In the genomic region with DNA sequence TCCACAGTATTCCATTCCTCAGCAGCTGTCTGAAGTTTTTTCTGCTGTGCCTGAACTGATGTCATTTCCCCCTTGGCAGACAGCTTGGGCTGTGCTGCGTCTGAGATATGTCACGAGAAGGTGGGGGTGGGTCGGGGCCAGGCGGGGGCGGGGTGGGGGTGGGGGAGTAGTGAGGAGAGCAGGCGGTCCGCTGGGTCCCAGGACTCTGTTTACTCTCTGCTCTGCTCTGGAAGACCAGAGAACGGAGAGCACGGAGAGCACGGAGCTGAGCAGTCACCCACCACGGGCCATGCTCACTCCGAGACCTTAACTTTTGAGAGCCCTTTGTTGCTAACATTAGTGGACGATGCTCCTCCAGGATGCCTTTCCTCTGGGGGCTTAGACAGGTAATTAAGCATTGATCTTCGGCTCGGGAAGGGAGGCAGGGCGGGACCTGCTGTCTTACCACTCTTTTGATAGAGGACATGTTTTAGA, we compare ENCODE assay signal across 9 mouse cellular contexts. TPM values are rescaled to one million over a fixed set of nuclear protein-coding genes. Genes with fewer than 3 reads are reported as not detected.
DNase-seq lines count a peak whose midpoint lies in the region; ATAC-seq and TF ChIP-seq lines count a peak whose summit lies in the region.
"Had no signal": no experiment of that assay in that cellular context is flagged by ENCODE, and none has a peak within 500 bp of the region (broad histone marks: within the 10 kb centered on the region; RNA-seq: fewer than 3 reads in every experiment).

No protein-coding gene starts in this region.

- 0 out of 2 replicates have a peak, but pooled peaks cover 3% of the 10 kb centered on the region for H3K9me3 ChIP-seq in hindbrain, embryonic 10.5 days
- H3K9me3 ChIP-seq in liver, embryonic 15.5 days (replicated peaks) = no peaks in the 10 kb centered on the region
- H3K9me3 ChIP-seq in neural tube, embryonic 14.5 days (ENCODE audit: control insufficient read depth, low read length) = no peaks in the 10 kb centered on the region

- peak; percentile 59 for TF ChIP-seq POLR2A in embryonic fibroblast, embryonic 13.5 days (IDR thresholded peaks at IDR 0.05; ENCODE audit: low read depth, low read length)

- peaks cover 29% of the 10 kb centered on the region for H3K36me3 ChIP-seq in hindbrain, embryonic 10.5 days
- peaks cover 30% of the 10 kb centered on the region; the same call in 1 of the 2 replicates for H3K36me3 ChIP-seq in liver, embryonic 15.5 days (replicated peaks)
- H3K36me3 ChIP-seq in neural tube, embryonic 14.5 days (ENCODE audit: control insufficient read depth, insufficient read depth, low read length) = no peaks in the 10 kb centered on the region

- intact Hi-C loops in left cerebral cortex, postnatal 4 days (cut with DNase I) = no loop called here

- H3K4me3 ChIP-seq in embryonic fibroblast, embryonic 13.5 days (ENCODE audit: insufficient read depth, low read length) = peak overlapping the region; percentile 53
- H3K4me3 ChIP-seq in hindbrain, embryonic 10.5 days = peak overlapping the region; percentile 49
- H3K4me3 ChIP-seq in liver, embryonic 15.5 days (replicated peaks) = peak overlapping the region; percentile 39
- H3K4me3 ChIP-seq in neural tube, embryonic 14.5 days (ENCODE audit: low read depth, low read length) = no peak overlapping the region

- DNase-seq in brain, adult 2 months (ENCODE audit: low read depth, low spot score) = peak; percentile 59
- DNase-seq in hindbrain, embryonic 10.5 days (ENCODE audit: low spot score) = peak; percentile 58
- no peak for DNase-seq in thymus, postnatal 4 days
- DNase-seq in cerebellum, adult 8-10 months = no peak
- DNase-seq in left cerebral cortex, postnatal 4 days = no peak

- no peak for TF ChIP-seq CTCF in embryonic fibroblast, embryonic 13.5 days (IDR thresholded peaks at IDR 0.05; ENCODE audit: borderline replicate concordance, insufficient read depth, low read length)

- H3K4me2 ChIP-seq in liver, embryonic 15.5 days = peak overlapping the region; percentile 47
- peak overlapping the region; percentile 33 for H3K4me2 ChIP-seq in neural tube, embryonic 14.5 days (ENCODE audit: low read depth, low read length)

- H3K9ac ChIP-seq in liver, embryonic 15.5 days = no peak overlapping the region; the same call in 1 of the 2 replicates
- H3K9ac ChIP-seq in neural tube, embryonic 14.5 days (replicated peaks; ENCODE audit: low read depth, low read length) = no peak overlapping the region

- no peaks in the 10 kb centered on the region for H3K27me3 ChIP-seq in hindbrain, embryonic 10.5 days (ENCODE audit: insufficient read depth, poor library complexity, severe bottlenecking)
- no peaks in the 10 kb centered on the region for H3K27me3 ChIP-seq in liver, embryonic 15.5 days
- no peaks in the 10 kb centered on the region for H3K27me3 ChIP-seq in neural tube, embryonic 14.5 days (ENCODE audit: control insufficient read depth, insufficient read depth, low read length)

- 3% methylated on average over 16 of the region's 16 CpGs for WGBS in hindbrain, embryonic 10.5 days
- WGBS in liver, embryonic 15.5 days (ENCODE audit: insufficient replicate concordance) = 25% methylated on average over 16 of the region's 16 CpGs
- 2% methylated on average over 16 of the region's 16 CpGs for WGBS in neural tube, embryonic 14.5 days

- peaks cover 13% of the 10 kb centered on the region; the same call in 1 of the 2 replicates for H3K4me1 ChIP-seq in embryonic fibroblast, embryonic 13.5 days (ENCODE audit: control insufficient read depth, insufficient read depth, low read length)
- H3K4me1 ChIP-seq in hindbrain, embryonic 10.5 days (replicated peaks) = peaks cover 88% of the 10 kb centered on the region
- H3K4me1 ChIP-seq in liver, embryonic 15.5 days (replicated peaks) = peaks cover 62% of the 10 kb centered on the region
- peaks cover 45% of the 10 kb centered on the region for H3K4me1 ChIP-seq in neural tube, embryonic 14.5 days (ENCODE audit: control insufficient read depth, insufficient read depth, low read length)

- ATAC-seq in liver, embryonic 15.5 days (ENCODE audit: insufficient read depth) = peak; percentile 59
- ATAC-seq in neural tube, embryonic 14.5 days (ENCODE audit: low read depth) = no peak

- H3K27ac ChIP-seq in embryonic fibroblast, embryonic 13.5 days (ENCODE audit: insufficient read depth, low read length) = peak overlapping the region; percentile 81
- H3K27ac ChIP-seq in hindbrain, embryonic 10.5 days = peak overlapping the region; percentile 89
- H3K27ac ChIP-seq in liver, embryonic 15.5 days (replicated peaks) = peak overlapping the region; percentile 55
- H3K27ac ChIP-seq in neural tube, embryonic 14.5 days (ENCODE audit: low read depth, low read length) = peak overlapping the region; percentile 48; the same call in 1 of the 2 replicates
- H3K27ac ChIP-seq: macrophage had no signal

RNA-seq across cellular contexts. Expression of a gene that starts 24.3 kb away (rescaled TPM):
- 50.6 and 52.9 TPM in 2 replicates for polyA plus RNA-seq in embryonic fibroblast, embryonic 13.5 days (2011; ENCODE audit: insufficient read length, low read depth, missing spikeins)
- polyA plus RNA-seq in hindbrain, embryonic 10.5 days (2016; fragmentation: Nextera tagmentation; extraction: Ambion mirVana) = 48.2 and 54.4 TPM in 2 replicates
- polyA plus RNA-seq in liver, embryonic 15.5 days (2015; fragmentation: Nextera tagmentation; extraction: Ambion mirVana) = 21.3 and 29.4 TPM in 2 replicates
- 28.2 and 35.2 TPM in 2 replicates for polyA plus RNA-seq in neural tube, embryonic 14.5 days (2014; fragmentation: Nextera tagmentation; extraction: Ambion mirVana)
- total RNA-seq in left cerebral cortex, postnatal 4 days (2021) = 10 to 100 TPM; 43.1 to 45.3 TPM

RNA-seq across cellular contexts. Expression of a gene that starts 49.7 kb away (rescaled TPM):
- polyA plus RNA-seq in embryonic fibroblast, embryonic 13.5 days (2011; ENCODE audit: insufficient read length, low read depth, missing spikeins) = not detected in 2 replicates
- not detected in 2 replicates for polyA plus RNA-seq in hindbrain, embryonic 10.5 days (2016; fragmentation: Nextera tagmentation; extraction: Ambion mirVana)
- 1.8 TPM in 2 replicates for polyA plus RNA-seq in liver, embryonic 15.5 days (2015; fragmentation: Nextera tagmentation; extraction: Ambion mirVana)
- 0.35 TPM in 1 of 2 replicates, not detected in the other for polyA plus RNA-seq in neural tube, embryonic 14.5 days (2014; fragmentation: Nextera tagmentation; extraction: Ambion mirVana)
- total RNA-seq in left cerebral cortex, postnatal 4 days (2021) = under 1 TPM in 1 of 2 experiments, not detected in 1; 0.24 TPM
- polyA plus RNA-seq: macrophage had no signal

RNA-seq across cellular contexts. Expression of a gene that starts 50.1 kb away (rescaled TPM):
- polyA plus RNA-seq in embryonic fibroblast, embryonic 13.5 days (2011; ENCODE audit: insufficient read length, low read depth, missing spikeins) = 7.6 and 8.6 TPM in 2 replicates
- 12.9 and 17.9 TPM in 2 replicates for polyA plus RNA-seq in hindbrain, embryonic 10.5 days (2016; fragmentation: Nextera tagmentation; extraction: Ambion mirVana)
- 28.6 and 33.4 TPM in 2 replicates for polyA plus RNA-seq in liver, embryonic 15.5 days (2015; fragmentation: Nextera tagmentation; extraction: Ambion mirVana)
- polyA plus RNA-seq in neural tube, embryonic 14.5 days (2014; fragmentation: Nextera tagmentation; extraction: Ambion mirVana) = 10.5 and 10.7 TPM in 2 replicates
- total RNA-seq in left cerebral cortex, postnatal 4 days (2021) = 10 to 100 TPM; 12.6 to 13.7 TPM

RNA-seq across cellular contexts. Expression of a gene that starts 50.2 kb away (rescaled TPM):
- 83.5 and 94.6 TPM in 2 replicates for polyA plus RNA-seq in embryonic fibroblast, embryonic 13.5 days (2011; ENCODE audit: insufficient read length, low read depth, missing spikeins)
- 203 and 209 TPM in 2 replicates for polyA plus RNA-seq in hindbrain, embryonic 10.5 days (2016; fragmentation: Nextera tagmentation; extraction: Ambion mirVana)
- 22.9 and 25.4 TPM in 2 replicates for polyA plus RNA-seq in liver, embryonic 15.5 days (2015; fragmentation: Nextera tagmentation; extraction: Ambion mirVana)
- 134 and 160 TPM in 2 replicates for polyA plus RNA-seq in neural tube, embryonic 14.5 days (2014; fragmentation: Nextera tagmentation; extraction: Ambion mirVana)
- total RNA-seq in left cerebral cortex, postnatal 4 days (2021) = 100 to 1,000 TPM; 102 to 107 TPM

Comparison
In these comparisons a context has a peak if more than half of its experiments do, and no peak if none do; other contexts are left out.
1. DNase-seq: peak in brain, adult 2 months (single experiment) and hindbrain, embryonic 10.5 days (single experiment); none in thymus, postnatal 4 days (single experiment), cerebellum, adult 8-10 months (single experiment) and left cerebral cortex, postnatal 4 days (single experiment).
2. Peak in every context shown above with its lines, with median percentiles within 50 percentile points of each other: H3K27ac ChIP-seq.